Mouse (Mus musculus) MEL (cell line): ENCODE data around the gene Gm20388. TPM values are rescaled to one million over a fixed set of nuclear protein-coding genes. Genes with fewer than 3 reads are reported as not detected.

Experiments used
- DNase-seq: peaks from one replicate; pipeline ENCODE4 v3.0.0; 2011; ENCODE audit warnings: low read depth, low spot score
- H3K27ac ChIP-seq: 2 replicates; pipeline ENCODE4 v1.5.1; 2012; ENCODE audit warnings: low read depth, mild to moderate bottlenecking, control low read depth, low read length, moderate library complexity; ENCODE audit not compliant: control insufficient read depth
- H3K27me3 ChIP-seq, 2 experiments: fragments of 150-350 bp in 1 of 2; sonication (generic) in 1 of 2; 2 replicates each; pipeline ENCODE4 v1.6.1; 2012; ENCODE audit warnings: low read length in 2 of 2, mild to moderate bottlenecking in 2 of 2, improper control_type of control experiment in 1 of 2, moderate library complexity in 1 of 2; ENCODE audit not compliant: insufficient read depth in 2 of 2, control insufficient read depth in 1 of 2
- H3K36me3 ChIP-seq, 2 experiments: 2 replicates each; pipeline ENCODE4 v1.6.1; 2012 to 2014; ENCODE audit warnings: low read length in 2 of 2, improper control_type of control experiment in 1 of 2, inconsistent platforms in 1 of 2, mild to moderate bottlenecking in 1 of 2; ENCODE audit not compliant: insufficient read depth in 2 of 2, control insufficient read depth in 1 of 2
- H3K4me1 ChIP-seq, 2 experiments: fragments of 150-350 bp in 1 of 2; sonication (generic) in 1 of 2; 2 replicates each; pipeline ENCODE4 v1.6.1; 2012; ENCODE audit warnings: low read length in 2 of 2, improper control_type of control experiment in 1 of 2, mild to moderate bottlenecking in 1 of 2; ENCODE audit not compliant: insufficient read depth in 2 of 2, control insufficient read depth in 1 of 2
- H3K4me3 ChIP-seq, 2 experiments: fragments of 150-350 bp in 1 of 2; sonication (generic) in 1 of 2; 2 replicates each; pipeline ENCODE4 v1.5.1; 2012; ENCODE audit warnings: low read depth in 2 of 2, low read length in 2 of 2, mild to moderate bottlenecking in 2 of 2, moderate library complexity in 2 of 2, control low read depth in 1 of 2, improper control_type of control experiment in 1 of 2; ENCODE audit not compliant: control insufficient read depth in 1 of 2, insufficient read depth in 1 of 2
- H3K79me2 ChIP-seq: 2 replicates; pipeline ENCODE4 v1.6.1; 2012; ENCODE audit warnings: mild to moderate bottlenecking, low read length, moderate library complexity; ENCODE audit not compliant: control insufficient read depth, poor library complexity, insufficient read depth
- H3K9ac ChIP-seq: 2 replicates; pipeline ENCODE4 v1.6.1; 2012; ENCODE audit warnings: low read depth, mild to moderate bottlenecking, control low read depth, low read length, moderate library complexity; ENCODE audit not compliant: control insufficient read depth, poor library complexity, severe bottlenecking
- H3K9me3 ChIP-seq: fragments of 150-350 bp; sonication (generic); replicated peaks from 2 replicates; pipeline ENCODE4 v1.6.1; 2012; ENCODE audit warnings: mild to moderate bottlenecking, low read length, improper control_type of control experiment, moderate library complexity; ENCODE audit not compliant: insufficient read depth
- CHD1 ChIP-seq: IDR thresholded peaks from 2 replicates; pipeline ENCODE4 v1.6.1; 2012; ENCODE audit warnings: low read depth, mild to moderate bottlenecking, inconsistent platforms, low read length, improper control_type of control experiment
- CHD2 ChIP-seq: IDR thresholded peaks from 2 replicates; pipeline ENCODE4 v1.6.1; 2011; ENCODE audit warnings: low read length, improper control_type of control experiment
- CTCF ChIP-seq, 3 experiments: IDR thresholded peaks in 2 of 3; conservative IDR thresholded peaks in 1 of 3; 2 replicates each; pipeline ENCODE4 v1.5.1; 2011 to 2012; ENCODE audit warnings: low read length in 3 of 3, low read depth in 2 of 3, mild to moderate bottlenecking in 2 of 3, improper control_type of control experiment in 1 of 3, inconsistent platforms in 1 of 3, mixed read lengths in 1 of 3, moderate library complexity in 1 of 3; ENCODE audit not compliant: control insufficient read depth in 1 of 3, insufficient read depth in 1 of 3, poor library complexity in 1 of 3, severe bottlenecking in 1 of 3
- E2F4 ChIP-seq: IDR thresholded peaks from 2 replicates; pipeline ENCODE4 v1.6.1; 2011; ENCODE audit warnings: low read depth, low read length, improper control_type of control experiment, borderline replicate concordance
- ELF1 ChIP-seq: IDR thresholded peaks from 2 replicates; pipeline ENCODE4 v1.6.1; 2014; ENCODE audit warnings: low read depth, mild to moderate bottlenecking, inconsistent platforms, low read length, improper control_type of control experiment, moderate library complexity
- EP300 ChIP-seq, 2 experiments: IDR thresholded peaks; 2 replicates each; pipeline ENCODE4 v1.6.1; 2011; ENCODE audit warnings: improper control_type of control experiment in 2 of 2, low read length in 2 of 2, low read depth in 1 of 2, mild to moderate bottlenecking in 1 of 2
- ETS1 ChIP-seq: IDR thresholded peaks from 2 replicates; pipeline ENCODE4 v1.6.1; 2012; ENCODE audit warnings: low read depth, mild to moderate bottlenecking, inconsistent platforms, low read length, improper control_type of control experiment, moderate library complexity
- GATA1 ChIP-seq: IDR thresholded peaks from 2 replicates; pipeline ENCODE4 v1.6.1; 2011; ENCODE audit warnings: low read depth, low read length, improper control_type of control experiment
- HCFC1 ChIP-seq: IDR thresholded peaks from 2 replicates; pipeline ENCODE4 v1.6.1; 2012; ENCODE audit warnings: low read depth, mild to moderate bottlenecking, inconsistent platforms, low read length, improper control_type of control experiment, moderate library complexity
- JUND ChIP-seq: IDR thresholded peaks from 2 replicates; pipeline ENCODE4 v1.6.1; 2011; ENCODE audit warnings: low read depth, mild to moderate bottlenecking, improper control_type of control experiment, low read length
- KAT2A ChIP-seq: conservative IDR thresholded peaks from 2 replicates; pipeline ENCODE4 v1.6.1; 2012; ENCODE audit warnings: low read depth, low read length, improper control_type of control experiment, inconsistent platforms
- MAX ChIP-seq: IDR thresholded peaks from 2 replicates; pipeline ENCODE4 v1.6.1; 2011; ENCODE audit warnings: low read length, improper control_type of control experiment
- MAZ ChIP-seq: IDR thresholded peaks from 2 replicates; pipeline ENCODE4 v1.6.1; 2012; ENCODE audit warnings: low read depth, mild to moderate bottlenecking, inconsistent platforms, low read length, improper control_type of control experiment
- MEF2A ChIP-seq: IDR thresholded peaks from 2 replicates; pipeline ENCODE4 v1.6.1; 2014; ENCODE audit warnings: low read depth, mild to moderate bottlenecking, inconsistent platforms, low read length, improper control_type of control experiment; ENCODE audit not compliant: poor library complexity, insufficient replicate concordance, severe bottlenecking; ENCODE audit errors: extremely low read depth
- MXI1 ChIP-seq: IDR thresholded peaks from 2 replicates; pipeline ENCODE4 v1.6.1; 2011; ENCODE audit warnings: mild to moderate bottlenecking, low read depth, low read length, improper control_type of control experiment
- MYC ChIP-seq: IDR thresholded peaks from 2 replicates; pipeline ENCODE4 v1.6.1; 2011; ENCODE audit warnings: low read depth, mild to moderate bottlenecking, low read length, improper control_type of control experiment, moderate library complexity
- NELFE ChIP-seq: IDR thresholded peaks from 2 replicates; pipeline ENCODE4 v1.6.1; 2011; ENCODE audit warnings: low read depth, low read length, improper control_type of control experiment
- NRF1 ChIP-seq: IDR thresholded peaks from 2 replicates; pipeline ENCODE4 v1.6.1; 2014; ENCODE audit warnings: low read depth, mild to moderate bottlenecking, inconsistent platforms, low read length, improper control_type of control experiment, moderate library complexity; ENCODE audit not compliant: poor library complexity, insufficient read depth, severe bottlenecking
- POLR2A ChIP-seq, 2 experiments: IDR thresholded peaks; 2 replicates each; pipeline ENCODE4 v1.6.1; 2011 to 2012; ENCODE audit warnings: low read length in 2 of 2, mild to moderate bottlenecking in 2 of 2, control low read depth in 1 of 2, improper control_type of control experiment in 1 of 2, low read depth in 1 of 2, moderate library complexity in 1 of 2; ENCODE audit not compliant: control insufficient read depth in 1 of 2, insufficient read depth in 1 of 2, poor library complexity in 1 of 2
- POLR2AphosphoS5 ChIP-seq: IDR thresholded peaks from 2 replicates; pipeline ENCODE4 v1.6.1; 2012; ENCODE audit warnings: low read depth, borderline replicate concordance, mild to moderate bottlenecking, inconsistent platforms, low read length, moderate library complexity, mixed read lengths
- RAD21 ChIP-seq: IDR thresholded peaks from 2 replicates; pipeline ENCODE4 v1.6.1; 2011; ENCODE audit warnings: mild to moderate bottlenecking, low read depth, low read length, improper control_type of control experiment
- RCOR1 ChIP-seq: IDR thresholded peaks from 2 replicates; pipeline ENCODE4 v1.6.1; 2012; ENCODE audit warnings: low read depth, mild to moderate bottlenecking, inconsistent platforms, low read length, improper control_type of control experiment
- SIN3A ChIP-seq: IDR thresholded peaks from 2 replicates; pipeline ENCODE4 v1.6.1; 2012; ENCODE audit warnings: low read length, improper control_type of control experiment, inconsistent platforms
- SMC3 ChIP-seq: IDR thresholded peaks from 2 replicates; pipeline ENCODE4 v1.6.1; 2011; ENCODE audit warnings: low read depth, low read length, improper control_type of control experiment
- TAL1 ChIP-seq: IDR thresholded peaks from 2 replicates; pipeline ENCODE4 v1.6.1; 2012; ENCODE audit warnings: mild to moderate bottlenecking, inconsistent platforms, low read length, moderate library complexity, mixed read lengths
- TBP ChIP-seq: IDR thresholded peaks from 2 replicates; pipeline ENCODE4 v1.8.0; 2011; ENCODE audit warnings: low read depth, low read length, improper control_type of control experiment
- TCF12 ChIP-seq: IDR thresholded peaks from 2 replicates; pipeline ENCODE4 v1.6.1; 2014; ENCODE audit warnings: low read depth, mild to moderate bottlenecking, inconsistent platforms, low read length, improper control_type of control experiment, moderate library complexity
- UBTF ChIP-seq: IDR thresholded peaks from 2 replicates; pipeline ENCODE4 v1.6.1; 2012; ENCODE audit warnings: low read depth, mild to moderate bottlenecking, inconsistent platforms, low read length, improper control_type of control experiment, moderate library complexity, borderline replicate concordance; ENCODE audit not compliant: insufficient read depth
- USF1 ChIP-seq: IDR thresholded peaks from 2 replicates; pipeline ENCODE4 v1.6.1; 2014; ENCODE audit warnings: low read depth, mild to moderate bottlenecking, inconsistent platforms, low read length, improper control_type of control experiment, moderate library complexity
- USF2 ChIP-seq, 2 experiments: IDR thresholded peaks; 2 replicates each; pipeline ENCODE4 v1.6.1; 2011 to 2012; ENCODE audit warnings: improper control_type of control experiment in 2 of 2, low read length in 2 of 2, borderline replicate concordance in 1 of 2, inconsistent platforms in 1 of 2, low read depth in 1 of 2, mild to moderate bottlenecking in 1 of 2; ENCODE audit not compliant: insufficient read depth in 1 of 2
- ZC3H11A ChIP-seq: IDR thresholded peaks from 2 replicates; pipeline ENCODE4 v1.6.1; 2012; ENCODE audit warnings: low read depth, mild to moderate bottlenecking, inconsistent platforms, low read length, improper control_type of control experiment
- ZKSCAN1 ChIP-seq: IDR thresholded peaks from 2 replicates; pipeline ENCODE4 v1.6.1; 2012; ENCODE audit warnings: low read depth, mild to moderate bottlenecking, inconsistent platforms, low read length, improper control_type of control experiment, moderate library complexity
- ZMIZ1 ChIP-seq: IDR thresholded peaks from 2 replicates; pipeline ENCODE4 v1.6.1; 2012; ENCODE audit warnings: low read depth, mild to moderate bottlenecking, inconsistent platforms, low read length, improper control_type of control experiment, moderate library complexity
- ZNF384 ChIP-seq: IDR thresholded peaks from 2 replicates; pipeline ENCODE4 v1.6.1; 2012; ENCODE audit warnings: low read depth, mild to moderate bottlenecking, inconsistent platforms, low read length, improper control_type of control experiment
- polyA plus RNA-seq, 2 experiments: library from polyadenylated mRNA; stranded (reverse) in 1 of 2; unstranded in 1 of 2; fragments of >175 nt in 1 of 2; fragments of >200 nt in 1 of 2; gene quantifications; 2 replicates each; pipeline versions ENCODE4 v1.2.1 to v1.2.4; 2012; ENCODE audit warnings: low replicate concordance in 2 of 2, low read depth in 1 of 2; ENCODE audit not compliant: insufficient read length in 2 of 2, insufficient read depth in 1 of 2, missing spikeins in 1 of 2
- total RNA-seq: library from RNA; depleted of rRNA; stranded (reverse); fragments of 300-350 nt; gene quantifications from 2 replicates; pipeline ENCODE4 v1.2.3, GENCODE M21; 2012

Gm20388 gene
- total and polyA plus RNA-seq, 3 experiments: 11.1 to 17.8 TPM; not detected in 1

GRCm38 (mm10) chr8:120563851-120564837 lies 653.5 kb downstream of the Gm20388 start:
- H3K27ac ChIP-seq: peak overlapping the region; percentile 41
- peaks cover 13% of the 10 kb centered on the region for H3K79me2 ChIP-seq
- H3K4me3 ChIP-seq: no peak overlapping the region
- TF ChIP-seq SMC3 (peak; percentile 25), POLR2A (IDR thresholded peaks at IDR 0.05; ENCODE audit: control insufficient read depth in 1 of 2, insufficient read depth in 1 of 2, low read depth in 1 of 2, low read length in 2 of 2, poor library complexity in 1 of 2) (no peak), MYC (peak; percentile 77), UBTF (no peak), POLR2AphosphoS5 (no peak), HCFC1 (peak; percentile 41; the same call in 1 of the 2 replicates), NELFE (no peak), MAZ (no peak), CHD2 (no peak), GATA1 (peak; percentile 57), ELF1 (peak; percentile 81), EP300 (IDR thresholded peaks at IDR 0.05; ENCODE audit: low read depth in 1 of 2, low read length in 2 of 2) (peak; percentile 77 to 83), CTCF (IDR thresholded peaks at IDR 0.05 in 2 of 3, conservative IDR thresholded peaks at IDR 0.05 in 1 of 3; ENCODE audit: control insufficient read depth in 1 of 3, insufficient read depth in 1 of 3, low read depth in 2 of 3, low read length in 3 of 3, poor library complexity in 1 of 3, severe bottlenecking in 1 of 3) (peak in 1 of 3 experiments; percentile 16; a peak in 1 of 6 replicates), ETS1 (peak; percentile 98), RAD21 (no peak; the same call in 1 of the 2 replicates), SIN3A (peak; percentile 95), MXI1 (peak; percentile 81), JUND (no peak), USF2 (IDR thresholded peaks at IDR 0.05; ENCODE audit: borderline replicate concordance in 1 of 2, insufficient read depth in 1 of 2, low read depth in 1 of 2, low read length in 2 of 2) (no peak), TCF12 (0 out of 2 replicates have a peak, but pooled peaks have one; percentile 35), USF1 (peak; percentile 72), E2F4 (no peak), MAX (peak; percentile 40; the same call in 1 of the 2 replicates), TBP (peak; percentile 59), ZC3H11A (no peak), NRF1 (no peak), TAL1 (peak; percentile 33; the same call in 1 of the 2 replicates), KAT2A (no peak), ZMIZ1 (no peak), MEF2A (no peak), CHD1 (no peak), ZKSCAN1 (no peak), RCOR1 (peak; percentile 87), ZNF384 (no peak)

More at GRCm38 (mm10) chr8:120563851-120564837, 653.5 kb downstream of the Gm20388 start:
- DNase-seq: peak; percentile 98
- Histone ChIP-seq H3K36me3 (peaks cover 11 to 26% of the 10 kb centered on the region in 2 experiments; a peak in 3 of 4 replicates), H3K27me3 (no peaks in the 10 kb centered on the region), H3K9ac (no peak overlapping the region), H3K9me3 (no peaks in the 10 kb centered on the region), H3K4me1 (peaks cover 3 to 33% of the 10 kb centered on the region in 2 experiments; a peak in 3 of 4 replicates)
